Mouse (Mus musculus): ENCODE data around the gene Mcidas. TPM values are rescaled to one million over a fixed set of nuclear protein-coding genes. Genes with fewer than 3 reads are reported as not detected.

Gene Mcidas
- not detected for total RNA-seq (2021)
- long read RNA-seq, experiment 1, result 0 reads
- long read RNA-seq, experiment 2, result 0 reads

- DNase-seq (ENCODE audit: low spot score in 2 of 2), result peak in 1 of 2 experiments; percentile 24
Observed at GRCm38 (mm10) chr13:112993531-112994152, at the start of gene Mcidas. Gene Mcidas, plus strand, starts transcription at chr13:112993845.

DNA sequence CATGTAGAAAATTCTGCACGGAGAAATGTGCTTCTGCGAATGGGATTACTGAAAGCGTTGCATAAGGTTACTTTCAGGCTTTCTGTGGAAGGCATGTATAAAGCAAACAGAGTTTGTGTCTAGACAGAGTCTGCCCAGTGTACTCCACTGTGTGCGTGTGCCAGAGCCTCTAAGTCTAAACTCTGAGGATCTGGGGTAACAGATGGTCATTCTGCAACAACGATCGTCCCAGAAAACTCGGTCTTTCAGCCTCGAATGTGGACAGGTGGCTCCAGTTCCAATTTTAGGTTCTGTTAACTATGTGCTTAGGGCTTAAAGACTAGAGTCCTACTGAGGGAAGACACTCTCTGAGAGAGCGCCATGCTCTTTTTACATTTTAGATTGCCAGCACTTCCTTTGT, 48.3 kb upstream of the Mcidas start:
- no peak for DNase-seq (ENCODE audit: low spot score in 2 of 2)

GRCm38 (mm10) chr13:112945900-112946299, 47.7 kb upstream of the Mcidas start:
- no peak for DNase-seq (ENCODE audit: low spot score in 2 of 2)

DNA sequence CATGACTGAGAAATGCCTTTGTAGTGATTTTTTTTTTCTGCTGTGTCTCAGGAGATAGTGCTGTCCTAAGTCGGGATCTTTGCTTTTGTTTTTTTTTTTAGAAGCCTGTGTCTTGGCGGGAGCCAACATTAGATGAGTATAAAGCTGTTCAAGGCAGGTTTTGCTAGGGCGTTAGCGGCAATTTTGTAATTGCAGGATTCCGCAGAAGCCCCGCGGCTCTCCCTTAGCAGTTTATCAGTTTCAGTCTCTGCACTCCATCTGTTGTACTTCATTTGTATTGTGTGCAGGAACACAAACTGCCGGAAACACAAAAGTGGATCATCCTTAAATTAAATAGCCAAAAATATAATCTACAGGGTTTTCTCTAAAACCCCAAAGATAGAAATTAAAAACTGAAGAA, 39.6 kb upstream of the Mcidas start:
- DNase-seq (ENCODE audit: low spot score in 2 of 2), result no peak

- DNase-seq (ENCODE audit: low spot score in 2 of 2), result no peak
Observed at GRCm38 (mm10) chr13:112963081-112963480, 30.6 kb upstream of the Mcidas start.

- no peak for DNase-seq (ENCODE audit: low spot score in 2 of 2)
Observed at GRCm38 (mm10) chr13:112964421-112964820, 29.2 kb upstream of the Mcidas start.

DNA sequence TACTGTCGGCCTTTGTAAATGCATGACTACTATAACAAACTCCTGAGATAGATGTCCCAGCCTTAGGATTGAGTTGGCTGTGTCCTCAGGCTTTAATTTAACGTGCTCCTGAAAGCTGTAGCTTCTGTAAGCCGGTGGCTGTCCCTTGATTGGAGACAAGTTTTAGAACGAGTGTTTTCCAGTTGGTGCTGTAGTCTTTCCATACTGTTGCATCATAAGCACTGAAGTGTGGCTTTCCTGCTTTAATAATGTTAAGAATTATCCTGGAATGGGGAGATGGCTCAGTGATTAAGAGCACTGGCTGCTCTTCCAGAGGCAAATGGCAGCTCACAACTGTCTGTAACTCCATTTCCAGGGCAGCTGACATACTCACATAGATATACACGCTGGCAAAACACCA, 26.4 kb upstream of the Mcidas start:
- no peak for DNase-seq (ENCODE audit: low spot score in 2 of 2)

- DNase-seq (ENCODE audit: low spot score in 2 of 2), result no peak
Observed at GRCm38 (mm10) chr13:112976720-112977119, 16.9 kb upstream of the Mcidas start.

DNA sequence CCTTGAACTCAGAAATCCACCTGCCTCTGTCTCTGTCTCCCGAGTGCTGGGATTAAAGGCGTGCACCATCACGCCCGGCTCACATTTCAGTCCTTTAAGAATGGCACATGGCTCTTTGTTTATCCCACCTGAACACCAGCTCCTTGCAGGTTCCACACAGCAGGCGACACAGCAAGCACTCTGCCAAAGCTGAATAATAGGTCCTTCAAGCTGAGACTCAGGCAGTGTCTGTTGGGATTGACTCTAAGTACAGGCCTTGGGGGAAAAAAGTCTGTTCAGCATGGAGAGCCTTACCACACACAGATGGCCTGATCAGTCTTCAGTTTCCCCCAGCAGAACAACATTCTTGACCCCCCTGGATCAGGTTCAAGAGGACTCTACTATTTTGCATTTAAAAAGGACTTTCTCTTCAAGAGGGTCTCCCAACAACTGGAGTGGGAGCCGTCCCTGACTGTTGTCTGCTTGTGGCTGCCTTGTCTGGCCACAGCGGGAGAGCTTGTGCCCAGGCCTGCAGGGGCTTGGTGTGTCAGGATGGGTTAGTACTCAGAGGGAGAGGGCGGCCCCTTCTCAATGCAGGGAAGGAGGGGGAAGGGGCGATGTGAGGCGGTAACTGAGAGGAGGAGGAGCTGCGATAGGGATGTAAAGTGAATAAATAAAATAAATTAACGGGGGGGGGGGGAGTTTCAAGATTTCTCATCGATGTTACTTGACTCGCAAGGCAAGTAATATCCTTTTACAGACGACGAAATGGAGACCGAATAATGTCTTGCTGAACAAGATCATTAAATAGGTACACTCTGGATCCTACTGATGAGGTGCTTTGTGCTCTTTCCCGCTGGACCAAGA, 7.8 kb upstream of the Mcidas start:
- DNase-seq (ENCODE audit: low spot score in 2 of 2), result no peak

GRCm38 (mm10) chr13:112986451-112986950, 7.1 kb upstream of the Mcidas start:
- no peak for DNase-seq (ENCODE audit: low spot score in 2 of 2)

DNA sequence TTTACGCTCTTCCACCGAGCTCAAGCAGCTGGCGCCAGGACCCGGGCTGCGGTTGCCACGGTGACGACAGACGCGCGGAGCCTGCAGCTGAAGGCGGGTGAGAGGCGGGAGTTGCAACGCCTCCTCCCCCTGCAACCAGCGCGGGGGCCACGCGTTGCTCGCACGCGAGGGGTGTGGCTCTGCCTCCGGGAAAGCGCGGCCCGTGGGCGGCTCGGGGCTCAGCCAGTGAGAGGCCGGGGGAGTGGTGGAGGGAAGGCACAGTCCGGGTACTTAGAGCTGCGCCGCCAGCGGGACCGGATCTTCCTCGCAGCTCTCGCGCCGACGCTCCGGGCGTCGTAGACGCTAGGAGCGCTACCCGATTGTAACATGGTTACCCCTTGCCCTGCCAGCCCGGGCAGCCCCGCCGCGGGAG, 6.1 kb upstream of the Mcidas start, which contains the start of gene Ccno:
Ccno (plus strand) TSS at position 271 of the 412 bp plus-strand sequence.
- peak; percentile 87 to 93 for DNase-seq (ENCODE audit: low spot score in 2 of 2)

GRCm38 (mm10) chr13:112987991-112988390, 5.7 kb upstream of the Mcidas start:
- no peak for DNase-seq (ENCODE audit: low spot score in 2 of 2)

- no peak for DNase-seq (ENCODE audit: low spot score in 2 of 2)
Observed at GRCm38 (mm10) chr13:112988866-112989265, 4.8 kb upstream of the Mcidas start.

- DNase-seq (ENCODE audit: low spot score in 2 of 2), result no peak
Observed at GRCm38 (mm10) chr13:112989541-112989940, 4.1 kb upstream of the Mcidas start.

DNA sequence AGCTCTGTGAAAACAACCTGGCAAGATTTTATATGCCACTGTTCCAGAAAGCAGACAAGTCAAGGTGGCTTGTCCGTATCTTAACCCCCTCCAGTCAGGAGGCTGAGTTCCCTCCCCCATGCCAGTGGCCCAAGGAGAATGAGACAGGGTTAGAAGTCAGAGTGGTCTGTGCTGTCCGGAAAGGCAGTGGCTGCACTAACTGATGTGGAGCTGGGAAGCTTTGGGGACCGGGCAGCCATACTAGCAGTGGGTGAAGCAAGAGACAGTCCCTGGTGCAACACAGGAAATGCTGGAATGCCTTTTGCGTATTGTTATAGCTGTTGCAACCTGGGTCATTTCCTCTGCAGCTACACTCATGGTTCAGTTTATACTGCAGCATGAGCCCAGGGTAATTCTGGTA, 3.3 kb upstream of the Mcidas start:
- no peak for DNase-seq (ENCODE audit: low spot score in 2 of 2)

DNA sequence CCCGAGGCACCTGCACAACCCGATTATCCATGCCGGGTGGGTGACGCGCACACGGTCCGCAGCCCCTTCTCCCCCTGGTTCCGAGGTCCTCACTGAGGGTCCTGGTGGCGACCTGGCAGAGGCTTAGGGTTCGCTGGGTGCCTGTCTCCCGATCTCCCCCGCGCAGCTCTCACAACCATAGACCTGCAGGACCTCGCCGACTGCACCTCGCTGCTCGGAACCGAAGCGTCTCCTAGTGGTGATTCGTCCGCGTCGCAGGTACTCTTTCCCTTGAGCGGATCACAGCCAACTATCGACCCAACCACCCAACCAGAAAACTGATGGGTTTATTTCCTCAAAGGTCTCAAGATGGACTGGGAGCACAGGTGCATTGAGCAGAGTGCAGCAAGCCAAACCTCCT, 546 bp downstream of the Mcidas start:
- peak in 1 of 2 experiments; percentile 30 for DNase-seq (ENCODE audit: low spot score in 2 of 2)

- DNase-seq (ENCODE audit: low spot score in 2 of 2), result no peak
Observed at GRCm38 (mm10) chr13:112996407-112996806, 2.8 kb downstream of the Mcidas start.

DNA sequence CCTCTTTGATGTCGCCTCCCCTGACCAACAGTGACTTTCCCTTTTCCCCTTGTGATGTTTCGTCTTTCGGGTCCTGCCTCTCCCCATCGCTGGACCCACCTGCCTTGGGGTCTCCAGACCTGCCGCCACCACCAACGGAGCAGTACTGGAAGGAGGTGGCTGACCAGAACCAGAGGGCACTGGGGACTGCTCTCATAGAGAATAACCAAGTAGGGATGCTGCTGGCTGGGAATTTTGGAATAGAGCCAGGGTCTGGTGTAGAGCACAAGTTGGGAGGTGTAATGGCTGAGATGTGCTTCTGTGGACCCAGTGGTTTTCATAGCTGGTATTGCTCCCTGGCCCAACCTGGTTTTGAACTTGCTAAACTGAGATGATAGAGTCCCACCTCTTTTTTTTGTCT, 3.7 kb downstream of the Mcidas start:
- DNase-seq (ENCODE audit: low spot score in 2 of 2), result no peak

GRCm38 (mm10) chr13:112998427-112999201, 5.0 kb downstream of the Mcidas start:
- DNase-seq (ENCODE audit: low spot score in 2 of 2), result peak in 1 of 2 experiments; percentile 32

DNA sequence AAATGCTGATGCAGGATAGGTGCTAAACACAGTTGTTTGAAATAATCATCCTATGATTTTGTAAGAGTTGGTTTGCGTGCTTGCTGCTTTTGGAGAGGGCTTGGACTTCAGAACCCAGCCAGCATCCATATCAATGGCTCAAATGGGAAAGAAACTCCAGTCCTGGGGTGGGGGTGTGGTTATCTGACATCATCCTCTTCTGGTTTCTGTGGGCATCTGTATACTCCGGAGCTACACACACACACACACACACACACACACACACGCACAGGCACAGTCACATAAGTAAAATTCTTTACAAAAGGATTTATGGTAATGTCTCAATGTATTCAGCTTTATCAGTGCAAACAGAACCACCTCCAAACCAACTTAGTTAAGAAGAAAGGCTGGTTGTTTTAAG, 6.4 kb downstream of the Mcidas start:
- DNase-seq (ENCODE audit: low spot score in 2 of 2), result no peak

- no peak for DNase-seq (ENCODE audit: low spot score in 2 of 2)
Observed at GRCm38 (mm10) chr13:113000576-113001318, 7.1 kb downstream of the Mcidas start.

All from gastrocnemius, postnatal 4 days (tissue).